Mouse (Mus musculus) embryonic facial prominence, embryonic 14.5 days (tissue): ENCODE data around the gene Rfc1. TPM values are rescaled to one million over a fixed set of nuclear protein-coding genes. Genes with fewer than 3 reads are reported as not detected.

ENCODE experiments used
- polyA plus RNA-seq: library from polyadenylated mRNA; unstranded; fragments of >200 nt; fragmentation: Nextera tagmentation; extraction: Ambion mirVana; gene quantifications from 2 replicates; pipeline ENCODE4 v1.2.1, GENCODE M21; 2014

Rfc1 gene
- polyA plus RNA-seq, 1 experiment from 2014 or later: 84.8 TPM

Other genes with a start within 250 kb of the Rfc1 start
- gene Tmem156, start 243.5 kb downstream of the Rfc1 start, polyA plus RNA-seq: 0.30 and 0.45 TPM in 2 replicates
- 25.0 and 26.3 TPM in 2 replicates for gene Klhl5, start 228.1 kb downstream of the Rfc1 start, polyA plus RNA-seq
- 8.7 and 11.8 TPM in 2 replicates for gene Wdr19, start 136.0 kb downstream of the Rfc1 start, polyA plus RNA-seq
- gene Klb, start 12.6 kb upstream of the Rfc1 start, polyA plus RNA-seq: 0.30 and 0.65 TPM in 2 replicates
- 1,224 and 1,226 TPM in 2 replicates for gene Rpl9, start 55.8 kb upstream of the Rfc1 start, polyA plus RNA-seq
- 60.8 and 61.2 TPM in 2 replicates for gene Lias, start 55.8 kb upstream of the Rfc1 start, polyA plus RNA-seq
- gene Ugdh, start 100.3 kb upstream of the Rfc1 start, polyA plus RNA-seq: 119 and 125 TPM in 2 replicates
- not detected in 2 replicates for gene Gm43552, start 157.2 kb upstream of the Rfc1 start, polyA plus RNA-seq
- gene Smim14, start 201.5 kb upstream of the Rfc1 start, polyA plus RNA-seq: 144 and 146 TPM in 2 replicates
- gene Ube2k, start 201.6 kb upstream of the Rfc1 start, polyA plus RNA-seq: 122 and 130 TPM in 2 replicates